Comparison of ENCODE assay signal across 29 mouse cellular contexts in genomic region chr1:125345448-125345847, GRCm38 (mm10).
DNase-seq lines count a peak whose midpoint lies in the region; ATAC-seq lines count a peak whose summit lies in the region.
"Had no signal": no experiment of that assay in that cellular context is flagged by ENCODE, and none has a peak within 500 bp of the region (broad histone marks: within the 10 kb centered on the region; RNA-seq: fewer than 3 reads in every experiment).

No protein-coding gene starts in this region.

- no peak overlapping the region for H3K27ac ChIP-seq in heart, embryonic 11.5 days (ENCODE audit: low read depth, low read length)
- no peak overlapping the region for H3K27ac ChIP-seq in midbrain, embryonic 13.5 days
- H3K27ac ChIP-seq: embryonic facial prominence, embryonic 10.5 days; embryonic facial prominence, embryonic 13.5 days; forebrain, embryonic 12.5 days; forebrain, embryonic 15.5 days; heart, embryonic 15.5 days; hindbrain, embryonic 10.5 days; hindbrain, embryonic 13.5 days; hindbrain, postnatal 0 days had no signal

- no peaks in the 10 kb centered on the region for H3K36me3 ChIP-seq in heart, embryonic 11.5 days (ENCODE audit: control insufficient read depth, insufficient read depth, low read length)
- H3K36me3 ChIP-seq in midbrain, embryonic 13.5 days = no peaks in the 10 kb centered on the region
- H3K36me3 ChIP-seq: embryonic facial prominence, embryonic 10.5 days; embryonic facial prominence, embryonic 13.5 days; forebrain, embryonic 12.5 days; forebrain, embryonic 15.5 days; heart, embryonic 12.5 days; heart, embryonic 15.5 days; hindbrain, embryonic 10.5 days; hindbrain, embryonic 13.5 days had no signal

- WGBS in heart, embryonic 11.5 days (ENCODE audit: insufficient replicate concordance) = 84% methylated on average over 6 of the region's 6 CpGs
- whole genome bisulfite sequencing in midbrain, embryonic 13.5 days = 96% methylated on average over 6 of the region's 6 CpGs

- DNase-seq in heart, adult 11 months = peak; percentile 83
- peak; percentile 43 for DNase-seq in 416B (ENCODE audit: low read depth)
- no peak for DNase-seq in ovary, postnatal 36 days (ENCODE audit: low spot score)
- DNase-seq: adrenal gland, adult 2 months; adrenal gland, postnatal 14 days; B cell, adult 2 months; cerebellum, adult 11 months; cerebellum, adult 2 months; cerebellum, adult 9-11 months; cerebellum, postnatal 25 days; embryo, embryonic 11 days; gastrocnemius, postnatal 25 days; heart, postnatal 10 days; heart, postnatal 36 days had no signal

- no peak overlapping the region for H3K9ac ChIP-seq in heart, embryonic 11.5 days (ENCODE audit: low read depth, low read length)
- no peak overlapping the region for H3K9ac ChIP-seq in midbrain, embryonic 13.5 days (replicated peaks)
- H3K9ac ChIP-seq: embryonic facial prominence, embryonic 13.5 days; forebrain, embryonic 12.5 days; forebrain, embryonic 15.5 days; heart, embryonic 12.5 days; heart, embryonic 15.5 days; hindbrain, embryonic 13.5 days had no signal

- H3K4me3 ChIP-seq in heart, embryonic 11.5 days (ENCODE audit: low read depth, low read length) = no peak overlapping the region
- no peak overlapping the region for H3K4me3 ChIP-seq in midbrain, embryonic 13.5 days (replicated peaks)
- H3K4me3 ChIP-seq: embryonic facial prominence, embryonic 10.5 days; embryonic facial prominence, embryonic 13.5 days; erythroblast, embryonic 14.5 days; forebrain, embryonic 12.5 days; forebrain, embryonic 15.5 days; heart, embryonic 12.5 days; heart, embryonic 15.5 days; hindbrain, embryonic 10.5 days; hindbrain, embryonic 13.5 days had no signal

- no peak for ATAC-seq in heart, embryonic 11.5 days (replicated peaks; ENCODE audit: insufficient number of reproducible peaks, low FRiP score, low TSS enrichment)
- ATAC-seq in granulocyte monocyte progenitor cell, adult 5-6 weeks (replicated peaks; ENCODE audit: poor library complexity, severe bottlenecking) = peak; percentile 94
- no peak for ATAC-seq in midbrain, embryonic 13.5 days
- ATAC-seq: forebrain, embryonic 15.5 days; hindbrain, postnatal 0 days; inflammation-experienced regulatory T-cells, adult 6 months; intestine, embryonic 16.5 days had no signal

- no peaks in the 10 kb centered on the region for H3K9me3 ChIP-seq in heart, embryonic 11.5 days (replicated peaks; ENCODE audit: control insufficient read depth, low read length)
- no peaks in the 10 kb centered on the region for H3K9me3 ChIP-seq in midbrain, embryonic 13.5 days
- H3K9me3 ChIP-seq: forebrain, embryonic 12.5 days; forebrain, embryonic 15.5 days; heart, embryonic 15.5 days; hindbrain, embryonic 13.5 days had no signal

- no peaks in the 10 kb centered on the region for H3K27me3 ChIP-seq in heart, embryonic 11.5 days (ENCODE audit: control insufficient read depth, insufficient read depth, low read length)
- H3K27me3 ChIP-seq in midbrain, embryonic 13.5 days = no peaks in the 10 kb centered on the region
- H3K27me3 ChIP-seq: embryonic facial prominence, embryonic 13.5 days; forebrain, embryonic 12.5 days; forebrain, embryonic 15.5 days; heart, embryonic 12.5 days; heart, embryonic 15.5 days; hindbrain, embryonic 13.5 days had no signal

- no peaks in the 10 kb centered on the region for H3K4me1 ChIP-seq in heart, embryonic 11.5 days (ENCODE audit: control insufficient read depth, insufficient read depth, low read length)
- H3K4me1 ChIP-seq in midbrain, embryonic 13.5 days (replicated peaks) = no peaks in the 10 kb centered on the region
- H3K4me1 ChIP-seq: embryonic facial prominence, embryonic 10.5 days; embryonic facial prominence, embryonic 13.5 days; forebrain, embryonic 12.5 days; forebrain, embryonic 15.5 days; heart, embryonic 12.5 days; heart, embryonic 15.5 days; hindbrain, embryonic 10.5 days; hindbrain, embryonic 13.5 days had no signal

- H3K4me2 ChIP-seq in heart, embryonic 11.5 days = no peak overlapping the region
- H3K4me2 ChIP-seq in midbrain, embryonic 13.5 days (replicated peaks) = no peak overlapping the region
- H3K4me2 ChIP-seq: embryonic facial prominence, embryonic 13.5 days; forebrain, embryonic 12.5 days; forebrain, embryonic 15.5 days; heart, embryonic 12.5 days; heart, embryonic 15.5 days; hindbrain, embryonic 13.5 days had no signal
